Mouse (Mus musculus) forebrain, postnatal 0 days (tissue): ENCODE measurements around the gene Arhgap31. TPM values are rescaled to one million over a fixed set of nuclear protein-coding genes. Genes with fewer than 3 reads are reported as not detected.

ENCODE experiments used
- ATAC-seq: fragments of 200-750 bp; cut with Nextera tagmentation; 2 replicates; pipeline ENCODE4 v1.8.0; 2017; ENCODE audit warnings: mild to moderate bottlenecking, moderate library complexity
- DNase-seq: peaks from one replicate; pipeline ENCODE4 v3.0.0-alpha.2; 2015
- H3K27ac ChIP-seq: fragments of 300-500 bp; sonication (generic); 2 replicates; pipeline ENCODE4 v1.5.1; 2014; ENCODE audit warnings: low read depth, mild to moderate bottlenecking, antibody characterized with exemption, low read length, moderate library complexity, mixed read lengths
- H3K27me3 ChIP-seq: fragments of 300-500 bp; sonication (generic); 2 replicates; pipeline ENCODE4 v1.6.1; 2014; ENCODE audit warnings: mild to moderate bottlenecking, low read length, mixed read lengths; ENCODE audit not compliant: insufficient read depth
- H3K36me3 ChIP-seq: fragments of 300-500 bp; sonication (generic); 2 replicates; pipeline ENCODE4 v1.6.1; 2014; ENCODE audit warnings: mild to moderate bottlenecking, moderate library complexity; ENCODE audit not compliant: insufficient read depth
- H3K4me1 ChIP-seq: fragments of 300-500 bp; sonication (generic); 2 replicates; pipeline ENCODE4 v1.6.1; 2014; ENCODE audit warnings: antibody characterized with exemption; ENCODE audit not compliant: insufficient read depth
- H3K4me2 ChIP-seq: fragments of 300-500 bp; sonication (generic); 2 replicates; pipeline ENCODE4 v1.6.1; 2014; ENCODE audit warnings: low read depth, mild to moderate bottlenecking, moderate library complexity
- H3K4me3 ChIP-seq: fragments of 300-500 bp; sonication (generic); 2 replicates; pipeline ENCODE4 v1.5.1; 2014; ENCODE audit warnings: low read depth, low read length, mixed read lengths
- H3K9ac ChIP-seq: fragments of 300-500 bp; sonication (generic); 2 replicates; pipeline ENCODE4 v1.6.1; 2014; ENCODE audit warnings: mild to moderate bottlenecking
- H3K9me3 ChIP-seq: fragments of 300-500 bp; sonication (generic); 2 replicates; pipeline ENCODE4 v1.6.1; 2016; ENCODE audit warnings: low read length
- CTCF ChIP-seq: sonication (generic); IDR thresholded peaks from 2 replicates; pipeline ENCODE4 v1.5.1; 2016; ENCODE audit warnings: antibody characterized with exemption, control low read depth, low read depth
- WGBS: fragments of 180-500 bp; shearing (Covaris S2); extraction: QIAGEN DNeasy Blood & Tissue Kit; methylation state at CpG from one replicate; pipeline ENCODE4 v1.1.7; 2014; 5-methylcytosine and 5-hydroxymethylcytosine counted together
- polyA plus RNA-seq: library from polyadenylated mRNA; unstranded; fragments of >200 nt; fragmentation: Nextera tagmentation; extraction: Ambion mirVana; gene quantifications from 2 replicates; pipeline ENCODE4 v1.2.1, GENCODE M21; 2015
- total RNA-seq: library from RNA; depleted of rRNA; stranded (reverse); fragments of >200 nt; gene quantifications from 2 replicates; pipeline ENCODE4 v1.2.3, GENCODE M21; 2014

Gene Arhgap31
- total and polyA plus RNA-seq, 2 experiments from 2014 or later, result 2.4 to 9.6 TPM

DNA sequence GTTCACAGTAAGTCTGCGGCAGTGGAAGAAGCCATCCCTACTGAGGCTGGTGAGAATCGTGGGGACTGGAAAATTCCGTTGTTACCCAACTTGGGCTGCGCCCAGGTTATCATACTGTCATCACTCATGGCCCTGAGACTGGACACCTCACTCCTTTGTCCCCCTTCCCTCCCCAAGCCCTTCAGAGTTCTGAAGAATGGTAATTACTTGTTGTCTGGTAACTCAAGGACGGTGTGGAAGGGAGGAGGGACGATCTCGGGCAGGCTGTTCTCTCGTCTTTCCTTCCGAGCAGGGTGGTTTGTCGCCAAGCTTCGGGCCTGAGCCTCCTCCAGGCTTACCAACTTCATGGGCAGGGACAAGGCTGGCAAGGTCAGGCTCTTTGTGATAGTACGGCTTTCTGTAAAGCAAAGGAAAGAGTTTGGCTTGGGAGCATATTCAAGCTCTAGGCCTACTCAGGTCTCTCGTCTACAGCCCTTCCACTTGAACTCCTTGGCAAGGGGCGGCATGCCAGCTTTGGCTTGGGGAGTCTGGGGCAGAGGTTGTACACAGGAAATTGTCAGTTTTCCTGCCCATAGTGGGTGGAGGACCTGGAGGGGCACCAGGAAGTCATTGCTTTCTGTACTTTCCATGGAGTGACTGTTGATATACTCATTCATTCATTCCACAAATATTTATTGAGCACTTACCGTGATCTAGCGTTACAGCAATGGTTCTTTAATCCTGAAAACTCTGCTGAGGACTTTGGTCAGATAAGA, 92.2 kb downstream of the Arhgap31 start:
- 91% methylated on average over 16 of the region's 16 CpGs for WGBS
- ATAC-seq (no peak), DNase-seq (no peak)
- Histone ChIP-seq H3K4me3 (no peak overlapping the region), H3K36me3 (no peaks in the 10 kb centered on the region), H3K27ac (no peak overlapping the region), H3K9ac (no peak overlapping the region), H3K4me2 (no peak overlapping the region), H3K27me3 (no peaks in the 10 kb centered on the region), H3K9me3 (no peaks in the 10 kb centered on the region), H3K4me1 (no peaks in the 10 kb centered on the region)
- TF ChIP-seq CTCF, result no peak

DNA sequence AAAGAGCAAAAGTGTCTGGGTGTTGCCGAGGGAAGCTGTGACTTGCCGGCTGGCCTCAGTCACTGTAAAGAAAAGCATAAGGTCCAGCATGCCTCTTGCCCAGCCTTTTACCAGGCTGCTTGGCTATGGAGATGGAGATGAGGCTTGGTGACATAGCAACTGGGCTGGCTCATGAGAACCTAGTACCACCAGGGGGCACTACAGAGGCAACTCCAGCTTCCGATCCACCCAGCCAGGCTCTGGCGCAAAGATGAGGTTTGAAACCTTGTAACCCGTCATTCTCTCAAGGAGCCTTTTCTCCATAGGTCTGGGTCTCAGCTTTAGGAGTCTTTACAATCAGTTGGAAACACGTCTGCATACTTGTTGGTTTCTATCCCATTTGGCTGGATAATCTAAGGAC, 94.0 kb downstream of the Arhgap31 start:
- H3K4me3 ChIP-seq, result no peak overlapping the region
- H3K9ac ChIP-seq, result no peak overlapping the region
- H3K4me1 ChIP-seq, result no peaks in the 10 kb centered on the region
- WGBS, result 16% methylated on average over 6 of the region's 6 CpGs
- DNase-seq, result peak; percentile 83
- H3K4me2 ChIP-seq, result no peak overlapping the region
- H3K9me3 ChIP-seq, result no peaks in the 10 kb centered on the region
- H3K36me3 ChIP-seq, result no peaks in the 10 kb centered on the region
- H3K27me3 ChIP-seq, result no peaks in the 10 kb centered on the region
- TF ChIP-seq CTCF, result peak; percentile 84
- H3K27ac ChIP-seq, result no peak overlapping the region
- peak; percentile 78 for ATAC-seq

DNA sequence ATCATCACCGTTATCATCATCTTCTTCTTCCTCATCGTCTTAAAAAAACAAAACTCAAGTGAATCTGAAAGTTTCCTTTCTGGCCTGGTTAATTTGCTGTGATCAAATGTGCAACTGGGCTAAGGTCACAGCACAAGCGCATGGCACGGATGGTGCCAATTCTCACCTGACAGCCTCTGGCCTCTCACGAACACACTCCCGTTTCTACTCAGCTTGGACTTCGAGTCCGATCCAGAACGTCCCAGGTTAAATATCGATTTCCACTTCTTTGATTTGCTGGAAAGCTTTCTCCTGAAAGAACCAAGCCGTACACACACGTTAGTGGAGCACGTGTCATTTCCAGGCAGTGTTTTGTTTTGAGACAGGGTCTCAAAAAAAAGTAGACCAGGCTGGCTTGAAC, 95.1 kb downstream of the Arhgap31 start:
- ATAC-seq (no peak), DNase-seq (no peak)
- Histone ChIP-seq H3K4me1 (no peaks in the 10 kb centered on the region), H3K36me3 (no peaks in the 10 kb centered on the region), H3K9ac (no peak overlapping the region), H3K9me3 (no peaks in the 10 kb centered on the region), H3K27ac (no peak overlapping the region), H3K4me3 (no peak overlapping the region), H3K4me2 (no peak overlapping the region), H3K27me3 (no peaks in the 10 kb centered on the region)
- 93% methylated on average over 13 of the region's 13 CpGs for WGBS
- no peak for TF ChIP-seq CTCF

DNA sequence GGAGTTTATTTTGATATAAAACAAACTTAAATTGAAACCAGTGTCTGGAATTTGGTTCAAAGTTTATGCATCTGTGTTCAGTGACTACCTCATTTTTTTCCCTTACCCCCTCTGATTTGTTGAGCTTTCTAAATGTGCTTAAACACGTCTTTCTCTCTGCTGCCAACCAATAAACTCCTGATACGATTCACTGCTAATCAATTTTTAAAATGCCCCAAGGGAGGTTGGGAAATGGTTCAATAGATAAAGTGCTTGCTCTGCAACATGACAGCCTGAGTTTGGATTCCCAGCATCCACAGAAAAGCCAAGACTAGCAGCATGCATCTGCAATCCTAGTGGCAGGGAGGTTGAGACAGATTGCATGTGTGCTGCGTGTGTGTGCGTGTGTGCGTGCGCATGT, 99.4 kb downstream of the Arhgap31 start:
- no peak overlapping the region for H3K27ac ChIP-seq
- H3K9me3 ChIP-seq, result no peaks in the 10 kb centered on the region
- H3K27me3 ChIP-seq, result no peaks in the 10 kb centered on the region
- H3K36me3 ChIP-seq, result no peaks in the 10 kb centered on the region
- H3K4me1 ChIP-seq, result no peaks in the 10 kb centered on the region
- no peak overlapping the region for H3K4me3 ChIP-seq
- DNase-seq, result no peak
- no peak for TF ChIP-seq CTCF
- H3K9ac ChIP-seq, result no peak overlapping the region
- H3K4me2 ChIP-seq, result no peak overlapping the region
- ATAC-seq, result no peak
- WGBS, result 90% methylated on average over 6 of the region's 6 CpGs

DNA sequence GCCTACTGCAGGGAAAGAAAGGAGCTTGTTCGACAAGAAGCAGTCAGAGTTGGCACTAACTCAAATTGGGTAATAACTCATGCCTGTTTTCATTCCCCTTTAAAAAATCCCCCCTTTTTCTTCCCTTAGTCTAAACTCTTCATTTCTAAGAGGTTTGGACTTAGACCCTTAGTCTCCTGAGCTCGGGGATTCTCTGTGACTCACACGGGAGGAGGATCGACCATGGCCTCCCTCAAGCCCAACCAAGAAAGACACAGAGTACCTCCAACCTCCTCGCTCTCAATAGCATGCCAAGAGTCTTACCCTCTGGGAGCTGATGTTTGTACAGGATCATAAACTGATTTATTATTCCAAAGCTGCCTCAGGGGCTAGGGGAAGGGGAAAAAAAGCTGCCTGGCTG, 100.4 kb downstream of the Arhgap31 start:
- Histone ChIP-seq H3K27me3 (no peaks in the 10 kb centered on the region), H3K27ac (no peak overlapping the region), H3K9ac (no peak overlapping the region), H3K9me3 (no peaks in the 10 kb centered on the region), H3K36me3 (no peaks in the 10 kb centered on the region), H3K4me3 (no peak overlapping the region), H3K4me1 (no peaks in the 10 kb centered on the region), H3K4me2 (no peak overlapping the region)
- no peak for ATAC-seq
- no peak for DNase-seq
- WGBS, result 74% methylated on average over 5 of the region's 5 CpGs
- no peak for TF ChIP-seq CTCF

DNA sequence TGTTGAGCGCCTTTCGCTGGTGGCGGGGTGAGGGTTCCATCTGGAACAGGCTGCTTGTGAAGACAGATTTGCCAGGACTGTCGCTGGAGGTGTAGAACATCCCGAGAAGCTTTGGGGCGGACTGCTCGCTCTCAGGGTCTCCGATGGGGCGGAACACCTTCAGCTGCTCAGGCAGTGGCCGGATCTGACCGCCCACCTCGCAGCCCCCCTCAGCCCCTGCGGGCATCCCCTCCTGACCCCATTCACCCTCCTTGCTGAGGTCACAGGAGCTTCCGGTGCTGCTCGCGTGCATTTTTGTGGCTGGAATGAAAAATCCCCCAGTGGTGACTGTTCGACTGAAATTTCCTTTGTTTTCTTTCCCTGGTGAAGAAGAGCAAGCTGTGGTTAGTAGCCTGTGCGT, 104.0 kb downstream of the Arhgap31 start:
- no peak overlapping the region for H3K9ac ChIP-seq
- no peak overlapping the region for H3K4me2 ChIP-seq
- H3K4me3 ChIP-seq, result no peak overlapping the region
- H3K4me1 ChIP-seq, result no peaks in the 10 kb centered on the region
- no peak for ATAC-seq
- no peaks in the 10 kb centered on the region for H3K36me3 ChIP-seq
- DNase-seq, result no peak
- no peak overlapping the region for H3K27ac ChIP-seq
- H3K9me3 ChIP-seq, result no peaks in the 10 kb centered on the region
- H3K27me3 ChIP-seq, result no peaks in the 10 kb centered on the region
- 80% methylated on average over 18 of the region's 18 CpGs for WGBS
- no peak for TF ChIP-seq CTCF

DNA sequence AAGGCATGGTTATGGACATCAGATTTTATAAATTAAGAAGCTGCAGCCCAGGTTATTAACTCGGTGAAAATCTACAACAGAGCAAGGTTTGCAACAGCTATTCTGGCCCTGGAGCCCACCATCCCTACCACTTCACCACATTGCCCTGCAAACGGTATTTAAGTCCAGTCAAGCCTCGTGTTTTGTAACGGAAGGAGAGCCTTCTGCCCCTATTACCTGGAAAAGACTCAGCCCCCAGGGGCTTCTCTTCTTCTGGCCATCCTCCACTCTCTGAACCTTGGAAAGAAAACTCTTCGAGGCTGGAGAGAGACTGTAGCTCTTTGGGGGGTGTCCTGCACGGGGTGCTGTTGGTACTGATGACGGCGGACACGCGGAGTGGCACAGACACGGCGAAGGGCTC, 104.4 kb downstream of the Arhgap31 start:
- WGBS, result 87% methylated on average over 12 of the region's 12 CpGs
- H3K4me1 ChIP-seq, result no peaks in the 10 kb centered on the region
- ATAC-seq (no peak), DNase-seq (no peak)
- H3K4me3 ChIP-seq, result no peak overlapping the region
- TF ChIP-seq CTCF, result no peak
- H3K9ac ChIP-seq, result no peak overlapping the region
- no peaks in the 10 kb centered on the region for H3K36me3 ChIP-seq
- H3K27me3 ChIP-seq, result no peaks in the 10 kb centered on the region
- no peak overlapping the region for H3K4me2 ChIP-seq
- no peak overlapping the region for H3K27ac ChIP-seq
- H3K9me3 ChIP-seq, result no peaks in the 10 kb centered on the region
